Mouse (Mus musculus) embryonic facial prominence, embryonic 13.5 days (tissue): ENCODE data around the gene Tmc7. TPM values are rescaled to one million over a fixed set of nuclear protein-coding genes. Genes with fewer than 3 reads are reported as not detected.

Source experiments
- polyA plus RNA-seq: library from polyadenylated mRNA; unstranded; fragments of >200 nt; fragmentation: Nextera tagmentation; extraction: Ambion mirVana; gene quantifications from 2 replicates; pipeline ENCODE4 v1.2.1, GENCODE M21; 2015

Tmc7 gene
- polyA plus RNA-seq, 1 experiment from 2014 or later: 4.8 TPM

Other genes with a start within 250 kb of the Tmc7 start
- 1.9 and 3.3 TPM in 2 replicates for gene Syt17, start 136.5 kb downstream of the Tmc7 start, polyA plus RNA-seq
- gene Itpripl2, start 92.8 kb downstream of the Tmc7 start, polyA plus RNA-seq: 5.9 and 6.6 TPM in 2 replicates
- gene Coq7, start 51.4 kb downstream of the Tmc7 start, polyA plus RNA-seq: 72.2 and 88.9 TPM in 2 replicates
- 0.24 and 0.36 TPM in 2 replicates for gene Tmc5, start 12.6 kb upstream of the Tmc7 start, polyA plus RNA-seq
- 70.4 and 71.3 TPM in 2 replicates for gene Gde1, start 121.0 kb upstream of the Tmc7 start, polyA plus RNA-seq
- gene Ccp110, start 127.8 kb upstream of the Tmc7 start, polyA plus RNA-seq: 21.3 and 29.7 TPM in 2 replicates
- 62.6 and 71.9 TPM in 2 replicates for gene Vps35l, start 155.5 kb upstream of the Tmc7 start, polyA plus RNA-seq